Mouse (Mus musculus): ENCODE data around the gene B430306N03Rik. TPM values are rescaled to one million over a fixed set of nuclear protein-coding genes. Genes with fewer than 3 reads are reported as not detected.

The B430306N03Rik gene
- polyA plus RNA-seq, 1 experiment from 2014 or later = 0.55 TPM

DNA sequence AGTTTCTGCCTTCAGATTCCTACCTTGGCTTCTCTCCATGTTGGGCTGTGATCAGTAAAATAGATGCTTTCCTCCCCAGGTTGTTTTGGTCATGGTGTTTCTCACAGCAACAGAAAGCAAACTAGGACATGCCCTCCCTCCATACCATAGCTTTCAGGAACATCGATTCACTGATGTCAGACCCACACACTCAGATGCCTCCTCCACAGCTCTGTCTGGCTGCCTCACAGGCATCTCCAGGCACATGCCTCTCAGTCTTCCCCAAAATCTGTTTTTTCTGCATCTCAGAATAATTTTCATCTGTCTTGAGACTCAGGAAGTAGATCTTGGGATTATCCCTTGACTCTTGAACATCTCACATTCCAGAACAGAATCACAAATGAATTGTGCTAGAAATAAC lies 60.2 kb downstream of the B430306N03Rik start:
- ATAC-seq (ENCODE audit: low FRiP score, low TSS enrichment) (no peak), DNase-seq (no peak)
- H3K9ac ChIP-seq (replicated peaks; ENCODE audit: low read length) = no peak overlapping the region
- H3K27me3 ChIP-seq (ENCODE audit: control insufficient read depth, insufficient read depth, low read length) = no peaks in the 10 kb centered on the region
- 90% methylated on average over 1 of the region's 1 CpGs for WGBS
- H3K9me3 ChIP-seq (ENCODE audit: control insufficient read depth, low read length) = no peaks in the 10 kb centered on the region
- H3K27ac ChIP-seq (replicated peaks; ENCODE audit: low read depth, low read length) = no peak overlapping the region
- no peaks in the 10 kb centered on the region for H3K36me3 ChIP-seq (ENCODE audit: control insufficient read depth, insufficient read depth, low read length)
- H3K4me1 ChIP-seq (ENCODE audit: control insufficient read depth, insufficient read depth, low read length) = no peaks in the 10 kb centered on the region
- no peak overlapping the region for H3K4me2 ChIP-seq (ENCODE audit: low read length)
- H3K4me3 ChIP-seq (replicated peaks; ENCODE audit: low read depth, low read length) = no peak overlapping the region

Other genes with a start within 250 kb of the B430306N03Rik start
- not detected in 2 replicates for gene 1700067P10Rik, start 226.8 kb upstream of the B430306N03Rik start, polyA plus RNA-seq (2014; fragmentation: Nextera tagmentation; extraction: Ambion mirVana)
- not detected in 2 replicates for gene 9830107B12Rik, start 169.9 kb upstream of the B430306N03Rik start, polyA plus RNA-seq (2014; fragmentation: Nextera tagmentation; extraction: Ambion mirVana)
- 0.32 TPM in 1 of 2 replicates, not detected in the other for gene A530064D06Rik, start 148.9 kb upstream of the B430306N03Rik start, polyA plus RNA-seq (2014; fragmentation: Nextera tagmentation; extraction: Ambion mirVana)
- not detected in 2 replicates for gene Trem1, start 83.4 kb upstream of the B430306N03Rik start, polyA plus RNA-seq (2014; fragmentation: Nextera tagmentation; extraction: Ambion mirVana)
- gene Trem3, start 68.4 kb upstream of the B430306N03Rik start, polyA plus RNA-seq (2014; fragmentation: Nextera tagmentation; extraction: Ambion mirVana) = not detected in 2 replicates
- not detected in 2 replicates for gene Treml4, start 51.8 kb upstream of the B430306N03Rik start, polyA plus RNA-seq (2014; fragmentation: Nextera tagmentation; extraction: Ambion mirVana)
- 0.12 TPM in 1 of 2 replicates, not detected in the other for gene Treml2, start 16.6 kb upstream of the B430306N03Rik start, polyA plus RNA-seq (2014; fragmentation: Nextera tagmentation; extraction: Ambion mirVana)
- 2.6 and 3.7 TPM in 2 replicates for gene Trem2, start 30.3 kb downstream of the B430306N03Rik start, polyA plus RNA-seq (2014; fragmentation: Nextera tagmentation; extraction: Ambion mirVana)
- 0.23 and 0.51 TPM in 2 replicates for gene Treml1, start 43.8 kb downstream of the B430306N03Rik start, polyA plus RNA-seq (2014; fragmentation: Nextera tagmentation; extraction: Ambion mirVana)
- gene Nfya, start 93.8 kb downstream of the B430306N03Rik start, polyA plus RNA-seq (2014; fragmentation: Nextera tagmentation; extraction: Ambion mirVana) = 14.2 and 16.5 TPM in 2 replicates
- gene Oard1, start 93.9 kb downstream of the B430306N03Rik start, polyA plus RNA-seq (2014; fragmentation: Nextera tagmentation; extraction: Ambion mirVana) = 41.9 and 49.2 TPM in 2 replicates
- 0.26 and 0.29 TPM in 2 replicates for gene Apobec2, start 116.8 kb downstream of the B430306N03Rik start, polyA plus RNA-seq (2014; fragmentation: Nextera tagmentation; extraction: Ambion mirVana)
- gene Tspo2, start 135.4 kb downstream of the B430306N03Rik start, polyA plus RNA-seq (2014; fragmentation: Nextera tagmentation; extraction: Ambion mirVana) = 2.5 and 4.6 TPM in 2 replicates
- gene Unc5cl, start 138.8 kb downstream of the B430306N03Rik start, polyA plus RNA-seq (2014; fragmentation: Nextera tagmentation; extraction: Ambion mirVana) = 0.22 and 0.53 TPM in 2 replicates

Measured in midbrain, embryonic 14.5 days (tissue).